Mouse (Mus musculus): ENCODE data around the gene Hoxc5. TPM values are rescaled to one million over a fixed set of nuclear protein-coding genes. Genes with fewer than 3 reads are reported as not detected.

Gene Hoxc5
- total and polyA plus RNA-seq, 2 experiments from 2014 or later, result 0.15 TPM; not detected in 1

DNA sequence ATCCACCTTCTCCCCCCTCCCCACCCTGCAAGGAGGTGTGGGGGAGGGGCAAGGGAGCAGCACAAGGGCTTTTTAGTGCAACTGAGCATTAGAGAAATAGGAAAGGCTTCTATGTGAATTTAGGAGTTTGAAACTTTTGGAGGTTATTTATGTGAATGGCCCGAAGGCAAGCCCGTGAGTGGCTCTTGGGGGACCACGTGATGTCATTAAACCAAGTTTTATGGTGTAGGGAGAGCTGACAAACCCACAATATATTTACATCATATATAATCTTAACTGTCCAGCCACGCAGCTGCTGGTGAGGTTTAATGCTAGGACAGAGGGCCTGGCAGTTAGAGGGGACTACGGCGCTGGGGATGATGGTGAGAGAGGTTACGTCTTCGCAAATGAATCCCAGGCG, 51.4 kb downstream of the Hoxc5 start, which contains the start of gene Hoxc4:
Gene Hoxc4 (plus strand): TSS at position 299 of the 400 bp plus-strand sequence.
- no peak within 1 kb of the TSS for H3K4me3 ChIP-seq (ENCODE audit: low read depth, low read length)
- no peak for DNase-seq (ENCODE audit: low spot score)
- H3K36me3 ChIP-seq (replicated peaks; ENCODE audit: control insufficient read depth, insufficient read depth, low read length), result no peaks in the 10 kb centered on the region
- 17% methylated on average over 9 of the region's 9 CpGs for WGBS
- ATAC-seq (ENCODE audit: insufficient read depth, low read depth), result no peak
- H3K4me2 ChIP-seq (ENCODE audit: low read depth, low read length), result no peak within 1 kb of the TSS
- H3K27me3 ChIP-seq (ENCODE audit: control insufficient read depth, insufficient read depth, low read length), result peaks cover 100% of the 10 kb centered on the region
- no peaks in the 10 kb centered on the region for H3K9me3 ChIP-seq (replicated peaks; ENCODE audit: control insufficient read depth, low read length)
- H3K4me1 ChIP-seq (ENCODE audit: control insufficient read depth, insufficient read depth), result no peaks in the 10 kb centered on the region
- H3K9ac ChIP-seq (replicated peaks; ENCODE audit: low read depth, low read length), result no peak within 1 kb of the TSS
- TF ChIP-seq CTCF (IDR thresholded peaks at IDR 0.05; ENCODE audit: low read depth), result no peak
- H3K27ac ChIP-seq (ENCODE audit: low read depth), result no peak within 1 kb of the TSS

DNA sequence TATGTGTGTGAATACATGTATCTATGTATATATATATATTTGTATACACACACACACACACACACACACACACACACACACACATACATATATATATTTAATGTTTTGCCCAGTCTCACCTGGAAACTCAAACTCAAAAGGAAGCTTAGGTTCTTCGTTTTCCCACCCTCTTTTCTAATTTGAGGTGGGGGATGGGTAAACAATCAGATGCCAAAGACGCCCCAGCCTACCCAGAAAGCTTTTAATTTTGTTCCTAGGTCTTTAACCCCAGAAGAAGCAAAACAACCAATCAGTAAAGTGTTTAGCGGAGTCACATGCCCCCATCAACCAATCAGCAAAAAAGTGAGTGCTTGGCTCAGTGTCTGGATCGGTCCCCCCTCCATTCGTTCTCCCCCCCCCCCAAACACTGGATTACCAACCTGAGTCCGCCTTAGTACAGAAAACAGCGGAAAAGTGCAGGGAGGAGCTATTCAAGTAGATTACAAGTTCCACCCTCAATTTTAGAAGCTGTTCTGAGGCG, 53.7 kb downstream of the Hoxc5 start:
- DNase-seq (ENCODE audit: low spot score) (no peak), ATAC-seq (ENCODE audit: insufficient read depth, low read depth) (no peak)
- H3K4me2 ChIP-seq (ENCODE audit: low read depth, low read length), result no peak overlapping the region
- H3K4me3 ChIP-seq (ENCODE audit: low read depth, low read length), result no peak overlapping the region
- no peaks in the 10 kb centered on the region for H3K4me1 ChIP-seq (ENCODE audit: control insufficient read depth, insufficient read depth)
- no peak overlapping the region for H3K27ac ChIP-seq (ENCODE audit: low read depth)
- TF ChIP-seq CTCF (IDR thresholded peaks at IDR 0.05; ENCODE audit: low read depth) (no peak), EP300 (IDR thresholded peaks at IDR 0.05; ENCODE audit: low read depth) (no peak)
- WGBS, result 5% methylated on average over 8 of the region's 8 CpGs
- peaks cover 100% of the 10 kb centered on the region for H3K27me3 ChIP-seq (ENCODE audit: control insufficient read depth, insufficient read depth, low read length)
- H3K9ac ChIP-seq (replicated peaks; ENCODE audit: low read depth, low read length), result no peak overlapping the region
- no peaks in the 10 kb centered on the region for H3K36me3 ChIP-seq (replicated peaks; ENCODE audit: control insufficient read depth, insufficient read depth, low read length)
- no peaks in the 10 kb centered on the region for H3K9me3 ChIP-seq (replicated peaks; ENCODE audit: control insufficient read depth, low read length)

DNA sequence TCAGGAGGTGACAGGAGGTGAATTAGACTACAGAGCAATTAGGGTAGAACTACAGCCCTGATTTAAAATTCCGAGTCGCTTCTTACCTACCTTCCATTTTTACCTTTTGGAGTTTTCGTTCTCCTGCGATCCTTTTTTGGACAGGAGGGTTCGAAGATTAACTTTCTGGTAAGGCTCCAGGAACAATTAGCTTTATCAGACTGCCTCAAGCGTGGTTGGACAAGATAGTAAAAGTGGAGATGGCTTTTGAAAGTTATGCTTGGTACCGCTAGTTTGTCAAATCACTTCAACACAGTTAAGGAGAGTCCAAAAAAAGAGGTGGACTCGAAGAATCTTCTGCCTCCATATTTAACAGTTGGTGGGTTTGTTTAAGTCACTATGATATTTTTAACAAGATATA, 54.3 kb downstream of the Hoxc5 start:
- Histone ChIP-seq H3K4me2 (ENCODE audit: low read depth, low read length) (no peak overlapping the region), H3K27me3 (ENCODE audit: control insufficient read depth, insufficient read depth, low read length) (peaks cover 100% of the 10 kb centered on the region), H3K4me3 (ENCODE audit: low read depth, low read length) (no peak overlapping the region), H3K36me3 (replicated peaks; ENCODE audit: control insufficient read depth, insufficient read depth, low read length) (no peaks in the 10 kb centered on the region), H3K4me1 (ENCODE audit: control insufficient read depth, insufficient read depth) (no peaks in the 10 kb centered on the region), H3K9ac (replicated peaks; ENCODE audit: low read depth, low read length) (no peak overlapping the region), H3K27ac (ENCODE audit: low read depth) (no peak overlapping the region), H3K9me3 (replicated peaks; ENCODE audit: control insufficient read depth, low read length) (no peaks in the 10 kb centered on the region)
- 10% methylated on average over 8 of the region's 8 CpGs for WGBS
- ATAC-seq (ENCODE audit: insufficient read depth, low read depth), result no peak
- no peak for DNase-seq (ENCODE audit: low spot score)
- no peak for TF ChIP-seq EP300 (IDR thresholded peaks at IDR 0.05; ENCODE audit: low read depth)
- no peak for TF ChIP-seq CTCF (IDR thresholded peaks at IDR 0.05; ENCODE audit: low read depth)

DNA sequence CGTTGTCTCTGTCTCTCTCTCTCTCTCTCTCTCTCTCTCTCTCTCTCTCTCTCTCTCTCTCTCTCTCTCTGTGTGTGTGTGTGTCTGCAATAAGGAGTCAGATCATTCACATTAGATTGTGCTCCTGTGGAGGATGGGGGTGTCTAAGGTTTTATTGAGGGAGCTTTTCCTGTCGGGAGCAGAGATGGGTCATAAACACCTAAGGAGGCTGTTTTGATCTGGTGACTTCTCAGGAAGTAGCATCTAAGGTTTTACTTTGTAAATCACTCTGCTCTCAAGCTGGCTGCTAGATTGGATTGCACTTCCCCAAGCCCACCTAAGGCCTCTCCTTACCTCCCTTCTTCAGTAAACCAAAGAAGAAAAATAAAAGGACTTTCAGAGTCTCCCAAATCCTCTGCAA, 56.9 kb downstream of the Hoxc5 start:
- Histone ChIP-seq H3K4me1 (ENCODE audit: control insufficient read depth, insufficient read depth) (no peaks in the 10 kb centered on the region), H3K36me3 (replicated peaks; ENCODE audit: control insufficient read depth, insufficient read depth, low read length) (no peaks in the 10 kb centered on the region), H3K9me3 (replicated peaks; ENCODE audit: control insufficient read depth, low read length) (no peaks in the 10 kb centered on the region), H3K27me3 (ENCODE audit: control insufficient read depth, insufficient read depth, low read length) (peaks cover 100% of the 10 kb centered on the region), H3K9ac (replicated peaks; ENCODE audit: low read depth, low read length) (no peak overlapping the region), H3K4me2 (ENCODE audit: low read depth, low read length) (no peak overlapping the region), H3K4me3 (ENCODE audit: low read depth, low read length) (no peak overlapping the region), H3K27ac (ENCODE audit: low read depth) (no peak overlapping the region)
- 4% methylated on average over 2 of the region's 2 CpGs for WGBS
- DNase-seq (ENCODE audit: low spot score) (no peak), ATAC-seq (ENCODE audit: insufficient read depth, low read depth) (no peak)
- TF ChIP-seq EP300 (IDR thresholded peaks at IDR 0.05; ENCODE audit: low read depth) (no peak), CTCF (IDR thresholded peaks at IDR 0.05; ENCODE audit: low read depth) (no peak)

DNA sequence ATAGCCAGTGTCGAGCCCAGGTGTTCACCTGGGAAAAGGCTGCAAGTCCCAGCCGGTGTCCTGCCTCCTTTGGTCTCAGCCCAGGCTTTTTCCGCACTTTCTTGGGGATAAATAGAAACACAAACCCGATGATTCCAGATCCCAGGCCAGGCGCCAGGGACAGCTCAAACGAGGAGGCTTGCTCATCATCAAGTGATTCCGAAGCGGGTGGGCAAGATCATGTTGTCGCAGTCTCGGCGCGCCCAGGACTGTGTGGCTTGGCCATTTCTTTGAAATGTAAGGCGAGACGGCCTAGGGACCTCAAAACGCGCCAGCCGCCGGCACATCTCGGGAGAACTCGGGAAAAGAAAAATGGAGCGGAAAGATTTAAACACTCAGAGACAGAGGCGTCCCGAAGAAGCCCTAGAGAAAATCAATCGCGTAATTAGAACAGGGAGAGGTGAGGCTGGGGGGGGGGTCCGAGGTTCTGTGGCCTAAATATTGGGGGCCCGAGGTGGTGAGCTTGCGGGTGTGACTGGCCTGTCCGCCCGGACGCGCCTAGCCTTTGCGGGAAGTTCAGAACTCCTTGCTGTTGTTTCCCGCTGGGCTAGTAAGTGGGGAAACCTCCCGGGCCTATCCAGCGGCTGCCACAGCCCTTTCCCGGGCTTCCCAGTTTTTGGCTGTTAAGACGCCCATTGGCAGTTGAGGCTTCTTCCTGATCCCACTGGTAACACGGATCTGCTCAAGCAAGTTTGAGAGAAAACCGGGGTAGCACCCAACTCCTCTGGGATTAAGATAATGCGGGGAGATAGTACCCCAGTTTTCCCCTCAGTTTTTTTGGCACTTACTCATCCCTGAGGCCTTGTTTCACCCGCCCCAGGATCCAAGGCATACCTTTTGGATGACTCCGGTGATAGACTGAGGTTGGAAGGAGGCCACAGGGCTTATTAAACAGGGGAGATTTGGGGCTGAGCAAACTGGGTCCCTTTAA, 60.3 kb downstream of the Hoxc5 start:
- H3K9me3 ChIP-seq (replicated peaks; ENCODE audit: control insufficient read depth, low read length), result no peaks in the 10 kb centered on the region
- no peak overlapping the region for H3K27ac ChIP-seq (ENCODE audit: low read depth)
- WGBS, result 3% methylated on average over 43 of the region's 43 CpGs
- DNase-seq (ENCODE audit: low spot score) (no peak), ATAC-seq (ENCODE audit: insufficient read depth, low read depth) (no peak)
- no peaks in the 10 kb centered on the region for H3K4me1 ChIP-seq (ENCODE audit: control insufficient read depth, insufficient read depth)
- H3K27me3 ChIP-seq (ENCODE audit: control insufficient read depth, insufficient read depth, low read length), result peaks cover 100% of the 10 kb centered on the region
- TF ChIP-seq EP300 (IDR thresholded peaks at IDR 0.05; ENCODE audit: low read depth) (no peak), CTCF (IDR thresholded peaks at IDR 0.05; ENCODE audit: low read depth) (no peak)
- H3K9ac ChIP-seq (replicated peaks; ENCODE audit: low read depth, low read length), result no peak overlapping the region
- no peak overlapping the region for H3K4me2 ChIP-seq (ENCODE audit: low read depth, low read length)
- H3K4me3 ChIP-seq (ENCODE audit: low read depth, low read length), result no peak overlapping the region
- no peaks in the 10 kb centered on the region for H3K36me3 ChIP-seq (replicated peaks; ENCODE audit: control insufficient read depth, insufficient read depth, low read length)

Measured in heart, postnatal 0 days (tissue).